Mouse (Mus musculus) Patski (cell line): ENCODE measurements around the gene Mvb12b. TPM values are rescaled to one million over a fixed set of nuclear protein-coding genes. Genes with fewer than 3 reads are reported as not detected.

Source experiments
- ATAC-seq: fragments of 100-300 bp; one replicate; pipeline ENCODE4 v1.8.0; 2021
- CTCF ChIA-PET: fragments of 350-600 bp; sonication (Branson Sonifier 250); formaldehyde crosslinking; loops from one replicate; lab custom pipeline; 2022; ENCODE audit warnings: inconsistent platforms; lab: Charles Lee
- POLR2A ChIA-PET: fragments of 350-600 bp; sonication (Branson Sonifier 250); formaldehyde crosslinking; loops from one replicate; lab custom pipeline; 2022; ENCODE audit warnings: antibody characterized with exemption, inconsistent platforms; lab: Charles Lee
- DNase-seq: peaks from one replicate; pipeline ENCODE4 v3.0.0-alpha.2; 2011; ENCODE audit warnings: low read depth, low spot score
- H3K27me3 ChIP-seq: fragments of 371-371 bp; one replicate; pipeline ENCODE4 v1.5.1; 2021
- CTCF ChIP-seq: fragments of 100-300 bp; IDR thresholded peaks from one replicate; pipeline ENCODE4 v1.5.1; 2021
- in situ Hi-C: fragments of 300-500 bp; cut with MboI; formaldehyde crosslinking; loops from 3 replicates; pipeline ENCODE4 v1.11.1; 2018; ENCODE audit warnings: low pct_unique_long_range_greater_than_20kb, mixed read lengths
- polyA plus RNA-seq: library from polyadenylated mRNA; unstranded; gene quantifications from one replicate; pipeline ENCODE4 v1.2.3, GENCODE M21; 2021

Mvb12b gene
- polyA plus RNA-seq, 1 experiment from 2014 or later = 45.8 TPM

DNA sequence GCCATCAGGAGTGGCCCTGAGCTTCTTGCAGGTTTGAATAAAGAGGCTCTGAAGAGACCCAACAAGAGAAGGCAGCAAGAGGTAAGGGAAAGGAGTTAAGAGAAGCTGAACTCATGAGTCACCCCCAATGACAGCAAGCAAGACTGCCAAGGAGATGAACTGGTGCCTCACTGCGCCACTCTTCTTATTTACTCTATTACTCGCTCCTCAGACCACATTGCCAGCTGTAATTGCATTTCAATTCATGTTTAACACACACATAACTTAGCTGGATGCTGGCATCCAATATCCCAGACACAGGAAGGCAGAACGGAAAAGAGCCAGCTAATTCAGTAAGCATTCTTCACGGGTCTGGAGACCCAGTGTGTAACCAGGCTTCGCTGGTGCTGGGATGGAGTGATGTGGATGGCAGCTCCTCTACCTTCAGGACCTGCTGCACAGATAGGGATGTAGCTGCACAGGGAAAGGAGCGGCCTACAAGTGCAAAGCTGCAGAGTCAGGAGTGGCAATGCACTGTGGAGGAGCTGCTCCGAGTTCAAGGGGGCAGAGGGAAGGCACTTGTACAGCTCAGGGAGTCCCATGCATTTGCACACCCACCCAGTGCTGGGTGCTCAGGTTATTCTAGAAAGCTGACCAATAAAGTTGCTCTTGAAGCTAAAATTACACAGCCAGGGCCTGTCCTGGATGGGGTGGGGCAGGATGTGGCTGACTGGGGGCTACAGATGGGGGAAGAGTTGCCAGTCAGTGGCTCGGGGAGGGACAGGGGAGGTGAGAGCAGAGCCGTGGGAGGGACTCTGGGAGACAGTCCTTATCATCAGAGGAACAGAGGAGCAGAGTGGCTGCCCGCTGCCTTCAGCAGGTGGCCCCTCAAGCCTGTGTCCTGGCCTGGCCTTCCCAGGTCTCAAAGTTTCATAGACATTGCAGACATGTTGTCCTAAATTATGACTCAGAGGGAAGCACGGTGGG lies 34.5 kb downstream of the Mvb12b start:
- TF ChIP-seq CTCF = no peak
- CTCF ChIA-PET = interaction anchor here (1.0 to 2.1 kb wide), 6 partner anchors 9 to 26 kb away, joined by 3 to 7 read pairs (median 4); no protein-coding TSS in a partner anchor
- DNase-seq (peak; percentile 19), ATAC-seq (no peak)
- no peaks in the 10 kb centered on the region for H3K27me3 ChIP-seq
- in situ Hi-C loops = no loop called here
- POLR2A ChIA-PET = interaction anchor here (1.1 kb wide), 1 partner anchor 9 kb away, joined by 3 read pairs; no protein-coding TSS in a partner anchor

DNA sequence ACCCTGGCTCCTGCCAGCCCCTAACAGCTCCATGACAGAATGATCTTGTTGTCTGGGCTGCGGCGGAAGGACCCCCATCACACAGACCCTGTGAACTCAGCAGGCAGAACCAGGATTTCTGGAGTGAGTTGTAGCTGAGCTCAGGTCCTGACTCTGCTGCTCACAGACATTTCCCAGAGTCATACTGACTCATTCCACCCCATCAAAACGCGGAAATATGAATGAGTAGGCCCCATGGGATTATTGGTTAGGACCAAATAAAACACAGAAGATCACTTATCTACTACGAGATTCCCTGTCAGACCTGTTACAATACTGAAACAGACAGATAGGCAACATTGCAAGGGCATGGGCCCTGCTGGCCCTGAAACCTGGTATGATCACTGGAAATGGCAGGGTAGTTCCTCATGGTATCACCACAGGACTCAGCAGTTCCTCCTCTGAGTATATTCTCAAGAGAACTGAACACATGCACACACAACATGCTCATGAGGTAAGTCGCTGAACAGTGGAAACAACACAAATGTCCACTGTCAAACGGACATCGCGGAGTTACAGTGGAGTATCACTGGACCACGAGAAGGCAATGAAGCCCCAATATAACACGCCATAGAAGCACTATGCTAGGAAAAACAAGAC lies 40.4 kb downstream of the Mvb12b start:
- in situ Hi-C loops = no loop called here
- no peak for ATAC-seq
- no peak for TF ChIP-seq CTCF
- H3K27me3 ChIP-seq = no peaks in the 10 kb centered on the region
- CTCF ChIA-PET = no interaction called here
- POLR2A ChIA-PET = no interaction called here
- no peak for DNase-seq

DNA sequence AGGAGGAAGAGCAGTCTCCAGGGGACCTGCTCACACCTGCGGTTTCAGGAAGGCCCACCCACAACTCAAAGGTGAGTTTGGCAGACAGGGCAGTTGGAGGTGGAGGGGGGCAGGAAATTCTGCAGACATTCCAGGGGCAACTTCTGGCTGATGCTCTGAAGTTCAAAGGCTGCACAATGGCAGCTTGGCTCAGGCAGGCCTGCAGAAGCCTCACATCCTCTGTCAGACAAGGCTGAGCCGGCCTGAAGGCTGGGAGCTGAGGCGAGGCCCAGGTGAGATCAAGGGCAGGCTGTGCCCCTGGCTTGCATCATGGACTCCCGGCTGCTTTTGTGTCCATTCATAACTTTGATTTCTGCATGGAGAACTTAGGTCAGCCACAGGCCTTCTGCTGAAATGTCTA lies 41.1 kb downstream of the Mvb12b start:
- H3K27me3 ChIP-seq = no peaks in the 10 kb centered on the region
- DNase-seq (no peak), ATAC-seq (no peak)
- no peak for TF ChIP-seq CTCF
- POLR2A ChIA-PET = no interaction called here
- in situ Hi-C loops = no loop called here
- CTCF ChIA-PET = no interaction called here

DNA sequence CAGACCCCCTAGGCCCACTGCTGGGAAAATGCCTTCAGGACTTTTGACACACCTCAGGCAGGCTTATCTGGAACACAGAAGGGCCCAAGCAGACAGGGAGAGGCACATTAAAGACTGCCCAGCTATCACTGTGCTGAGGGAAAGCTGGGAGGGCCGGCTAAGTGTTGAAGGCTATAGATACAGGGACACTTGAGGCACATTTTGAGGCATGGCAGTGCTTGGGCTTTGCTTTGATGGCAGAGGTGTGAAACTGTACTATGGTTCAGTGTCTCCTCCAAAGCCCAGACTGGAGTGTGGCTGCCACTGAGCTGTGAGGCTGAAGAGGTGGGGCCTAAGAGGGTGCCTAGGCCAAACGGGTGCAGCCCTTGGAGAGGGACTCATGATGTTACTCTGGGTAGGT lies 44.1 kb downstream of the Mvb12b start:
- ChIA-PET CTCF (interaction anchor here (1.9 kb wide), 1 partner anchor 9 kb away, joined by 7 read pairs; no protein-coding TSS in a partner anchor), POLR2A (interaction anchor here (0.7 kb wide), 1 partner anchor 24 kb away, joined by 4 read pairs; no protein-coding TSS in a partner anchor)
- TF ChIP-seq CTCF = no peak
- no peaks in the 10 kb centered on the region for H3K27me3 ChIP-seq
- in situ Hi-C loops = no loop called here
- ATAC-seq (no peak), DNase-seq (no peak)

DNA sequence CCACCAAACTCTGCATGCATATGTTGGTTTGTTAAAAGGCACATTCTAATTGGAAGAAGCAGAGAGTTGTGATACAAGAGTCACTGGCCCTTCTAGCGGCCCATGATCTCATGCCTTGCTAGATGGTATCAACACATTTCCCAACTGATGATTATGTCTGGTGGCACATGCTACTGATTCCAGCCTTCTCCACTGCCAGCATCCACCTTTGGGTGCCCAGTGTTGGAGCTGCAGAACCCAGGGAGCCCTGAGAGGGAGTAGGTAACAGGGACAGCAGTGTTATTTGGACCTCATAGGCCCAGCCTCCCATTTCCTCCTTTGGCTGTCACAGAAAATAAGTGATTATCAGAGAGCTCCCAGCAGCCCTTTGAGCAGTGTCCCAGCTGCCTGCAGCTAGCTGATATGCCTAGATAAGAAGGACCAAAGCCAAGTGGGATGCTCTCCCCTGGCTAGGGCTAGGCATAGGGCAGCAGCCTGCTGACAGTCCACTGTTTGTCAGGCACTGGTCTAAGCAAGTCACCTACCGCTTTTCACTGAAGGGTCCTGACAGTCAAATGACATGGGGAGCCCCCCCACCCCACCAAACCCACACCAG lies 44.7 kb downstream of the Mvb12b start:
- CTCF ChIA-PET = interaction anchor here (1.9 kb wide), 1 partner anchor 9 kb away, joined by 7 read pairs; no protein-coding TSS in a partner anchor
- no peak for DNase-seq
- in situ Hi-C loops = no loop called here
- H3K27me3 ChIP-seq = no peaks in the 10 kb centered on the region
- POLR2A ChIA-PET = interaction anchor here (0.7 kb wide), 1 partner anchor 25 kb away, joined by 4 read pairs; no protein-coding TSS in a partner anchor
- TF ChIP-seq CTCF = no peak
- ATAC-seq = no peak

DNA sequence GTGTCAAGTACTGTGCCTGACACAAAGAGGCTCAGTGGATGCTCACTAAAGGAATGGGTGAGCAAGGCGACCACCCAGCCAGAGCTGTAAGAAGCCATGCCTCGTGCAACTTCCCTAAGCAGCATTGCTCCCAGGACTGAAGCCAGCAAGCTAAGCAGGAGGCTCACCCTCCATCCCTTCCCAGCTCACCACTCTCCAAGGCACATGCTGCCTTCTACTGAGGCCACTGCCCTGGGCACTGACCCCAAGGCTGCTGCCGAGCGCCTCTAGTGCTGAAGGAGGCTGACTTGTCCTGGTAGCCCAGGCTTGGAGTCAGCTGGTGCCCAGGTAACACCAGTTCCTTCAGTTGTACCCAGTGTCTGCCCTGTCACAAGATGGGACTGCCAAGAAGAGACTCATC lies 45.8 kb downstream of the Mvb12b start:
- ChIA-PET POLR2A (no interaction called here), CTCF (interaction anchor here (1.3 kb wide), 1 partner anchor 11 kb away, joined by 5 read pairs; no protein-coding TSS in a partner anchor)
- ATAC-seq (no peak), DNase-seq (no peak)
- in situ Hi-C loops = no loop called here
- no peak for TF ChIP-seq CTCF
- no peaks in the 10 kb centered on the region for H3K27me3 ChIP-seq

DNA sequence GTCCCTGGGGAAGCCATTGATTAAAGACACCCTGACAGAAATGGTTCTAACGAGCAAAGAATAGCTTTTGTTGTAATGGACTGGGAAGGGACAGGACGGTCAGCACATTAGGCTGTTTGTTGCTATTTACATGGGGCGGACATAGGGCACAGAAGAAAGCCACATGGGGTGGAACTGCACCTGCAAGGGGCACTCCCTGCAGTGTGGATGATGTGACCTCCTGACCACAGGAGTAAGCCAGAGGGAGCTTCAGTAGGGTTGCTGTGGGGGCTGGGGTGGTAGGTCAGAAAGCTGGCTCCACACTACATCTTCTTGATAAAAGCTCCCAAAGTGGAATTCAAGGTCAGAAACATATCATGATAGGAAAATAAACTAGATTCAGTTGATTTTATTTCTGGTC lies 47.3 kb downstream of the Mvb12b start:
- no peak for TF ChIP-seq CTCF
- no peaks in the 10 kb centered on the region for H3K27me3 ChIP-seq
- no peak for DNase-seq
- in situ Hi-C loops = no loop called here
- ChIA-PET POLR2A (no interaction called here), CTCF (no interaction called here)
- ATAC-seq = no peak

DNA sequence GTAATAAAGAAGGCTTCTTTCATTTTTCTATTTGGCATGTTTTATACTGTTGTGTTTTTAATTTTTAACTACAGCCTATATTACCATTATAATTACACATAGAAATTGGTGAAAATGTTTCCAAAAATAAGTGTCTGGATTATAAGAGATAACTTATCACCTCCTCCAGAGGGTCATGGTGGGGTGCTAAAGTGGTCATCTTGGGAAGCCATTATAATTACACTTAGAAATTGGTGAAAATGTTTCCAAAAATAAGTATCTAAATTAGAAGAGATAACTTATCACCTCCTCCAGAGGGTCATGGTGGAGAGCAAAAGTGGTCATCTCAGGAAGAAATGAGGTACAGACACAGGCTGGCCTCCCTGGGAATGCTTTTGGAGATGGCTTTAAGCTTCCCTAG lies 48.5 kb downstream of the Mvb12b start:
- ATAC-seq = no peak
- POLR2A ChIA-PET = no interaction called here
- no peak for DNase-seq
- in situ Hi-C loops = no loop called here
- CTCF ChIA-PET = no interaction called here
- no peak for TF ChIP-seq CTCF
- no peaks in the 10 kb centered on the region for H3K27me3 ChIP-seq

DNA sequence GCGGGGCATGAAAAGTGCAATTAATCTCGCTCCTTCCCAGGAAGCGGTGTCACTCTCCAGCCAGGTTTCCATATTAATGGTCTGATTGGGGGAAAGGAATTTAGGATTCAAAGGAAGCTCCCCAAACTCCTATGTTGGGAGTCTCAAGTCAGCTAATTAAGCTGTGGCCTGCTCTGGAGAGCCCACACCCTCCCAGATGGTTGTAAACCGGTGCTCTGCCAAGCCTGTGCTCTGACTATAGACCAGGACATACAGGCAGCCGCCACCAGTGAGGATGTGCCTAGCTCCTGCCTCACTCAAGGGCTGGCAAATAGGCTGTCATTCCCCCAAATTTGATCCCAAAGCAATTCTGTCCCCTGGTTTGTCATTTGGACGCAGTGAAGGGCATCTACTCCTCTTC lies 50.4 kb downstream of the Mvb12b start:
- in situ Hi-C loops = no loop called here
- ChIA-PET CTCF (no interaction called here), POLR2A (no interaction called here)
- no peaks in the 10 kb centered on the region for H3K27me3 ChIP-seq
- ATAC-seq (no peak), DNase-seq (no peak)
- no peak for TF ChIP-seq CTCF

DNA sequence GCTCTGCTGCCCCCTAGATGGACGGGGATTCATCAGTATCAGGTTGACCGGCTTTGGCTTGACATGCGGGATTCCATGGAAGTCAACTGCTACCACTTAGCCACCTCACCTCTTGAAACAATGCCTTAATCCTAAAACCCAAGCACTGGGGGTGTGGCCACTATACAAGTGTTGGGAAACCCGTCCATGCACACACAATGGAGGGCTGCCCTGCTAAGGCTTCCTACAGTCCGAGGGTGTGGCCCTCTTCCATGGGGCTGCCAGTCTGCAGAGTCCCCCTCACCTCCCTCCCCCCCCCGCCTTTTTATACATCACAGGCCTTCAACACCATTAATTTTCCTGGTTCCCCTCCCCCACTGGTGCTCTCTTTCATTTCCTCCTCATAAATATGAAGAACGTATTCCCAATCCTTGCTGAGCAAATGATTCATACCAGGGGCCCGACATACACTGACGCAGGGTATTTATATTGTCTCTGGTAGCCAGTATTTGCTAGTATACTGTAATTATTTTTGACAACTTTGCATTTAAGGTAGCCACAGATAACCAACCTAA lies 51.0 kb downstream of the Mvb12b start:
- DNase-seq = no peak
- ChIA-PET CTCF (no interaction called here), POLR2A (no interaction called here)
- in situ Hi-C loops = no loop called here
- no peaks in the 10 kb centered on the region for H3K27me3 ChIP-seq
- no peak for TF ChIP-seq CTCF
- ATAC-seq = no peak
